Mouse (Mus musculus) liver, embryonic 14.5 days (tissue): Measurements from ENCODE around the gene Ncaph2. TPM values are rescaled to one million over a fixed set of nuclear protein-coding genes. Genes with fewer than 3 reads are reported as not detected.

Experiments used
- ATAC-seq: fragments of 200-750 bp; cut with Nextera tagmentation; 2 replicates; pipeline ENCODE4 v1.8.0; 2017; ENCODE audit warnings: moderate number of reproducible peaks, mild to moderate bottlenecking, moderate library complexity; ENCODE audit not compliant: insufficient read depth
- DNase-seq, 3 experiments: peaks; one replicate each; pipeline ENCODE4 v3.0.0-alpha.2; 2012 to 2013; ENCODE audit warnings: low read depth in 3 of 3, low spot score in 3 of 3
- H3K27ac ChIP-seq: fragments of 300-500 bp; sonication (generic); 2 replicates; pipeline ENCODE4 v1.5.1; 2014; ENCODE audit warnings: moderate library complexity, mild to moderate bottlenecking, control low read depth, inconsistent platforms
- H3K27me3 ChIP-seq: fragments of 300-500 bp; sonication (generic); 2 replicates; pipeline ENCODE4 v1.6.1; 2014; ENCODE audit warnings: mild to moderate bottlenecking, low read length, moderate library complexity; ENCODE audit not compliant: control insufficient read depth, insufficient read depth
- H3K36me3 ChIP-seq: fragments of 300-500 bp; sonication (generic); replicated peaks from 2 replicates; pipeline ENCODE4 v1.6.1; 2014; ENCODE audit warnings: low read depth; ENCODE audit not compliant: control insufficient read depth, insufficient read depth
- H3K4me1 ChIP-seq, 2 experiments: fragments of 200-500 bp in 1 of 2; fragments of 300-500 bp in 1 of 2; sonication (generic) in 1 of 2; replicated peaks; 2 replicates each; pipeline ENCODE4 v1.6.1; 2012 to 2014; ENCODE audit warnings: antibody characterized with exemption in 1 of 2, inconsistent platforms in 1 of 2, low read length in 1 of 2; ENCODE audit not compliant: control insufficient read depth in 2 of 2, insufficient read depth in 2 of 2
- H3K4me2 ChIP-seq: fragments of 300-500 bp; sonication (generic); 2 replicates; pipeline ENCODE4 v1.6.1; 2014; ENCODE audit warnings: low read depth, mild to moderate bottlenecking, control low read depth, moderate library complexity
- H3K4me3 ChIP-seq, 2 experiments: fragments of 200-500 bp in 1 of 2; fragments of 300-500 bp in 1 of 2; sonication (generic) in 1 of 2; 2 replicates each; pipeline ENCODE4 v1.5.1; 2012 to 2014; ENCODE audit warnings: low read depth in 2 of 2, low read length in 2 of 2, mild to moderate bottlenecking in 2 of 2, control low read depth in 1 of 2, inconsistent platforms in 1 of 2, moderate library complexity in 1 of 2; ENCODE audit not compliant: insufficient read depth in 1 of 2
- H3K9ac ChIP-seq: fragments of 300-500 bp; sonication (generic); replicated peaks from 2 replicates; pipeline ENCODE4 v1.6.1; 2014; ENCODE audit warnings: mild to moderate bottlenecking, control low read depth, moderate library complexity
- H3K9me3 ChIP-seq: fragments of 300-500 bp; sonication (generic); 2 replicates; pipeline ENCODE4 v1.6.1; 2016; ENCODE audit warnings: low read length, mixed read lengths; ENCODE audit not compliant: control insufficient read depth
- CTCF ChIP-seq: IDR thresholded peaks from 2 replicates; pipeline ENCODE4 v1.5.1; 2016; ENCODE audit warnings: antibody characterized with exemption, low read depth, control low read depth
- EP300 ChIP-seq: IDR thresholded peaks from 2 replicates; pipeline ENCODE4 v1.6.1; 2016; ENCODE audit warnings: antibody characterized with exemption, low read depth
- WGBS: fragments of 180-500 bp; shearing (Covaris S2); extraction: QIAGEN DNeasy Blood & Tissue Kit; methylation state at CpG from one replicate; pipeline ENCODE4 v1.1.7; 2014; ENCODE audit not compliant: insufficient replicate concordance; 5-methylcytosine and 5-hydroxymethylcytosine counted together
- polyA plus RNA-seq, 2 experiments: library from polyadenylated mRNA; depleted of rRNA in 1 of 2; stranded (reverse) in 1 of 2; unstranded in 1 of 2; fragments of >200 nt; fragmentation: Nextera tagmentation in 1 of 2; extraction: Ambion mirVana in 1 of 2; gene quantifications; 2 replicates each; pipeline versions ENCODE4 v1.2.1 to v1.2.3; 2012 to 2014

Ncaph2 gene
- polyA plus RNA-seq, 2 experiments: 77.0 to 104 TPM

DNA sequence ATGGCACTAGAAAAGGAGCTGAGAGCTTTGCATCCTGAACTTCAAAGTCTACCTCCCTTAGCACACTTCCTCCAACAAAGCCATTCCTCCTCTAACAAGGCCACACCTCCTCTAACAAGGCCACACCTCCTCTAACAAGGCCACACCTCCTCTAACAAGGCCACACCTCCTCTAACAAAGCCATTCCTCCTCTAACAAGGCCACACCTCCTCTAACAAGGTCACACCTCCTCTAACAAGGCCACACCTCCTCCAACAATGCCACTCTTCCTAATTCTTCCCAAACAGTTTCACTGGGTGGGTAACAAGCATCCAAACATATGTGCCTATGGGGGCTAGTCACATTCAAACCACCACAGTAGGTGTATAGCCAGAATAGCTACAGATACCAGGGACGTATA, 47.0 kb downstream of the Ncaph2 start:
- Histone ChIP-seq H3K4me3 (no peak overlapping the region), H3K27ac (no peak overlapping the region), H3K4me2 (no peak overlapping the region), H3K9me3 (no peaks in the 10 kb centered on the region), H3K9ac (no peak overlapping the region), H3K27me3 (no peaks in the 10 kb centered on the region), H3K4me1 (peaks cover 0 to 2% of the 10 kb centered on the region in 2 experiments; a peak in 1 of 4 replicates), H3K36me3 (no peaks in the 10 kb centered on the region)
- DNase-seq (no peak), ATAC-seq (no peak)
- TF ChIP-seq CTCF: no peak
- TF ChIP-seq EP300: no peak
- 77% methylated on average over 1 of the region's 1 CpGs for WGBS

DNA sequence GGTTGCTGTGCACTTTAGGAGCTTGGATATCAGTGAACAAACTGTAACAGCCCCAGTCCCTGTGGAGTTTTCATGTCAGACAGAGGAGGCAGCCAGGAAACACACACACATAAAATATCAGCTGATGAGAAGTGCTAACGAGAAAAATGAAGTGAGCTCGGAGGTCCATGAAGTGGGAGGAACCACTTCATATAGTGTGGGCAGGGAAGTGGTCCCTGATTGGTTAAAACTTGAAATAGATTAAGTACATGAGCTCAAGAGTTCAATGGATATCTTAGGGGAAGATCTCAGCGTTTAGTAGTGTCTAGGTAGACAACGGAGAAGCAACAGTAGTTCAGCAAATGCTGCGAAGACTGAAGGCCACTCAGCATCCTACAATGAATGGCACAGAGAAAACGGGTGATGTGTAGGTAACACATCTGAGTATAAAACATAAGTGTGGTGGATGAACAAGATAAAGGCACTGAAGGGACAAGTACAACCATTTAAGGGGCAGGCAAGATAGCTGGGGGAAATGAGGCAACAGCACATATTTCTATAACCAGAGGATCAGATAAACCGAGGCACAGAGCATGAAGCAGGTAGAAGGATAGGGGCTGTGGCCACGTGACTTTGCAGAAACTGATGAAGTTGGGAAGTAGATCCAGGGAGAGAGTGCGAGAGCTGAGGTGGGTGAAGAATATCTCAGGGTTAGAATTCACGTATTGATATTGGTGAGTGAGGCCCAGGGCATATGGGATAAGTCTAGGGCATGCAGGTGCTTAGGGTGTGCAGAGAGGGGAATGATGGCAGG, 49.5 kb downstream of the Ncaph2 start:
- 60% methylated on average over 10 of the region's 10 CpGs for WGBS
- ATAC-seq: no peak
- H3K36me3 ChIP-seq: no peaks in the 10 kb centered on the region
- no peak overlapping the region for H3K4me3 ChIP-seq
- H3K27me3 ChIP-seq: no peaks in the 10 kb centered on the region
- DNase-seq: no peak
- no peak overlapping the region for H3K27ac ChIP-seq
- TF ChIP-seq EP300: no peak
- TF ChIP-seq CTCF: no peak
- H3K4me2 ChIP-seq: no peak overlapping the region
- 0 out of 4 replicates have a peak, but pooled peaks cover 0 to 2% of the 10 kb centered on the region in 2 experiments for H3K4me1 ChIP-seq
- H3K9ac ChIP-seq: no peak overlapping the region
- no peaks in the 10 kb centered on the region for H3K9me3 ChIP-seq

DNA sequence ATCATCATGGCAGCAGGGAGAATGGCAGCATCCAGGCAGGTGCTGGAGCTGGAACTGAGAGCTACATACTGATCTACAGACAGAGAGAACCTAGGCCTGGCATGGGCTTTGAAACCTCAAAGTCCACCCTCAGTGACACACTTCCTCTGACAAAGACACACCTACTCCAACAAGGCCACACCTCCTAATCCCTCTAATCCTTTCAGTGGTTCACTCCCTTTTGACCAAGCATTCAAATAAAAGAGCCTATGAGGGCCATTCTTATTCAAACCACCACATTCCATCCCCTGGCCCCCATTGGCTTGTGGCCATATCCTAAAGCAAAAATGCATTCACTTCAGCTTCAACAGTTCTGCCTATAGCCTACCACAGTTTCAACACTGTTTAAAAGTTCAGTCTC, 51.2 kb downstream of the Ncaph2 start:
- Histone ChIP-seq H3K9ac (no peak overlapping the region), H3K4me1 (no peaks in the 10 kb centered on the region), H3K4me3 (no peak overlapping the region), H3K36me3 (no peaks in the 10 kb centered on the region), H3K9me3 (no peaks in the 10 kb centered on the region), H3K4me2 (no peak overlapping the region), H3K27ac (no peak overlapping the region), H3K27me3 (no peaks in the 10 kb centered on the region)
- ATAC-seq (no peak), DNase-seq (no peak)
- no peak for TF ChIP-seq CTCF

DNA sequence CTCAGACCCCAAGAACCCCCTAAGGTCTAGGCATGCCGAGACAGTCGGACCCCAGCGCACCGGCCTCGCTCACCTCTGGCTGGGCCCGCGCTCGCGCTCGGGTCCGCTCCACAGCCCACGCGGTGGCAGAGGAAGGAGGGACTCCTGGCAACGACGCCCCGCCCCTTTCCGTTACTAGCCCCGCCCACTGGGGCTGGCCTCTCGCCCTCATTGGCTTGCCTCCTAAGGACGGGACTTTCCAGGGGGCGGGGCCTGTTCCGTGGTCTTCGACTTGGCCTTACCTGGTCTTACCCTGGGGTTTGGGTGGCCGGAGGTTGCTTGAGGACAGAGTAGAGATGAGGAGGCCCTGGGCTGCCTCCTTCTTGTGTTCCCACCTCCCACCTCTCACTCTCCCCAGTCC, 54.6 kb downstream of the Ncaph2 start, which contains the start of gene Syce3:
TSS of gene Syce3 (minus strand) at position 386 of the 400 bp plus-strand sequence.
- Histone ChIP-seq H3K4me3 (no peak within 1 kb of the TSS), H3K9me3 (no peaks in the 10 kb centered on the region), H3K4me2 (no peak within 1 kb of the TSS), H3K27ac (no peak within 1 kb of the TSS), H3K4me1 (no peaks in the 10 kb centered on the region), H3K36me3 (no peaks in the 10 kb centered on the region), H3K27me3 (no peaks in the 10 kb centered on the region), H3K9ac (no peak within 1 kb of the TSS)
- TF ChIP-seq EP300: no peak
- no peak for TF ChIP-seq CTCF
- WGBS: 72% methylated on average over 24 of the region's 24 CpGs
- no peak for ATAC-seq
- no peak for DNase-seq

DNA sequence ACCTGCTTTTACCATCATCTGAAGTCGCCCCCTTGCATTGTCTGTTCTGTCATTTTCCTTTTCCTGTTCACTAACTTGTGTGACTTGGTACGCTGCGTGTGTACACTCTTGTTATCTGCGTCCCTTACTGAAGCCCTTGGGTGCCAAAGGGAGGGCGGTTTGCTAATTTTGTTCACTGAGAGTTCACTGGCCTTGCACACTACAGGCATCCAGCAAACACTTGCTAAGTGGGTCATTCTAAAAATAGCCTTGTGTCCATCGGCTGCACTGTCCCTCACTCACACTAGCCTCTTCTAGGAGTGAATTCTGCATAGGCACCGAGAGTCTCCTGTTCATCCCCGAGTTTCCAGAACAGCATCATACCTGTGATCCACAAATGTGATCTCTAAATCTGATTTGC, 59.8 kb downstream of the Ncaph2 start:
- Histone ChIP-seq H3K9ac (no peak overlapping the region), H3K27ac (no peak overlapping the region), H3K27me3 (no peaks in the 10 kb centered on the region), H3K4me2 (no peak overlapping the region), H3K9me3 (no peaks in the 10 kb centered on the region), H3K4me3 (no peak overlapping the region), H3K4me1 (no peaks in the 10 kb centered on the region), H3K36me3 (no peaks in the 10 kb centered on the region)
- no peak for ATAC-seq
- no peak for DNase-seq
- TF ChIP-seq CTCF: no peak
- TF ChIP-seq EP300: no peak
- 65% methylated on average over 8 of the region's 8 CpGs for WGBS
